Mouse (Mus musculus): ENCODE measurements around the gene St6galnac6. TPM values are rescaled to one million over a fixed set of nuclear protein-coding genes. Genes with fewer than 3 reads are reported as not detected.

St6galnac6 gene
- polyA plus RNA-seq, 1 experiment from 2014 or later, result 8.5 TPM

GRCm38 (mm10) chr2:32668176-32668575 lies 68.7 kb downstream of the St6galnac6 start:
- no peak for DNase-seq (ENCODE audit: low spot score)
- whole genome bisulfite sequencing, result 67% methylated on average over 7 of the region's 7 CpGs
- Histone ChIP-seq H3K4me1 (replicated peaks; ENCODE audit: control insufficient read depth, insufficient read depth, low read length) (no peaks in the 10 kb centered on the region), H3K4me2 (replicated peaks) (no peak overlapping the region), H3K4me3 (replicated peaks; ENCODE audit: low read length) (no peak overlapping the region), H3K27ac (no peak overlapping the region), H3K36me3 (replicated peaks; ENCODE audit: control insufficient read depth, insufficient read depth) (no peaks in the 10 kb centered on the region), H3K27me3 (ENCODE audit: control insufficient read depth, insufficient read depth, low read length) (no peaks in the 10 kb centered on the region), H3K9me3 (ENCODE audit: control insufficient read depth, low read length) (no peaks in the 10 kb centered on the region), H3K9ac (no peak overlapping the region)
- no peak for ATAC-seq (ENCODE audit: low FRiP score)

GRCm38 (mm10) chr2:32669876-32670275 lies 70.4 kb downstream of the St6galnac6 start:
- no peaks in the 10 kb centered on the region for H3K9me3 ChIP-seq (ENCODE audit: control insufficient read depth, low read length)
- no peak for ATAC-seq (ENCODE audit: low FRiP score)
- no peak overlapping the region for H3K4me3 ChIP-seq (replicated peaks; ENCODE audit: low read length)
- 82% methylated on average over 3 of the region's 3 CpGs for WGBS
- no peak overlapping the region for H3K4me2 ChIP-seq (replicated peaks)
- no peaks in the 10 kb centered on the region for H3K4me1 ChIP-seq (replicated peaks; ENCODE audit: control insufficient read depth, insufficient read depth, low read length)
- no peak overlapping the region for H3K9ac ChIP-seq
- H3K27ac ChIP-seq, result no peak overlapping the region
- H3K36me3 ChIP-seq (replicated peaks; ENCODE audit: control insufficient read depth, insufficient read depth), result no peaks in the 10 kb centered on the region
- H3K27me3 ChIP-seq (ENCODE audit: control insufficient read depth, insufficient read depth, low read length), result no peaks in the 10 kb centered on the region
- DNase-seq (ENCODE audit: low spot score), result no peak

MicroRNA genes within 50 kb of the gene (microRNA counts, 519-probe panel; counts per million panel counts)
- not detected for microRNA mmu-miR-1954

Small RNA genes lying within 50 kb of the gene (microRNA-seq; reads per million reads assigned to microRNA genes)
- gene Mir1954, result not detected

Other genes starting within 250 kb of the St6galnac6 start
- gene Ciz1, start 247.4 kb upstream of the St6galnac6 start, polyA plus RNA-seq (2014; fragmentation: Nextera tagmentation; extraction: Ambion mirVana), result 47.5 and 49.1 TPM in 2 replicates
- 123 and 132 TPM in 2 replicates for gene Dnm1, start 246.4 kb upstream of the St6galnac6 start, polyA plus RNA-seq (2014; fragmentation: Nextera tagmentation; extraction: Ambion mirVana)
- gene 1110008P14Rik, start 217.8 kb upstream of the St6galnac6 start, polyA plus RNA-seq (2014; fragmentation: Nextera tagmentation; extraction: Ambion mirVana), result 170 and 175 TPM in 2 replicates
- gene Lcn2, start 211.5 kb upstream of the St6galnac6 start, polyA plus RNA-seq (2014; fragmentation: Nextera tagmentation; extraction: Ambion mirVana), result 0.78 and 1.3 TPM in 2 replicates
- 58.1 and 58.9 TPM in 2 replicates for gene Ptges2, start 203.8 kb upstream of the St6galnac6 start, polyA plus RNA-seq (2014; fragmentation: Nextera tagmentation; extraction: Ambion mirVana)
- gene Naif1, start 149.3 kb upstream of the St6galnac6 start, polyA plus RNA-seq (2014; fragmentation: Nextera tagmentation; extraction: Ambion mirVana), result 5.3 TPM in 2 replicates
- gene Slc25a25, start 148.3 kb upstream of the St6galnac6 start, polyA plus RNA-seq (2014; fragmentation: Nextera tagmentation; extraction: Ambion mirVana), result 39.2 and 42.9 TPM in 2 replicates
- gene Fam102a, start 64.4 kb upstream of the St6galnac6 start, polyA plus RNA-seq (2014; fragmentation: Nextera tagmentation; extraction: Ambion mirVana), result 7.8 and 8.3 TPM in 2 replicates
- gene Dpm2, start 28.9 kb upstream of the St6galnac6 start, polyA plus RNA-seq (2014; fragmentation: Nextera tagmentation; extraction: Ambion mirVana), result 132 and 141 TPM in 2 replicates
- gene Pip5kl1, start 24.9 kb upstream of the St6galnac6 start, polyA plus RNA-seq (2014; fragmentation: Nextera tagmentation; extraction: Ambion mirVana), result 11.6 and 12.6 TPM in 2 replicates
- 0.48 and 0.81 TPM in 2 replicates for gene 9430097D07Rik, start 24.0 kb upstream of the St6galnac6 start, polyA plus RNA-seq (2014; fragmentation: Nextera tagmentation; extraction: Ambion mirVana)
- gene St6galnac4, start 12.6 kb upstream of the St6galnac6 start, polyA plus RNA-seq (2014; fragmentation: Nextera tagmentation; extraction: Ambion mirVana), result 32.3 and 36.8 TPM in 2 replicates
- 78.1 and 82.0 TPM in 2 replicates for gene Ak1, start 22.0 kb downstream of the St6galnac6 start, polyA plus RNA-seq (2014; fragmentation: Nextera tagmentation; extraction: Ambion mirVana)
- gene Eng, start 46.9 kb downstream of the St6galnac6 start, polyA plus RNA-seq (2014; fragmentation: Nextera tagmentation; extraction: Ambion mirVana), result 28.1 and 30.5 TPM in 2 replicates
- 14.8 and 16.3 TPM in 2 replicates for gene Fpgs, start 104.4 kb downstream of the St6galnac6 start, polyA plus RNA-seq (2014; fragmentation: Nextera tagmentation; extraction: Ambion mirVana)
- 59.7 and 61.6 TPM in 2 replicates for gene Cdk9, start 113.4 kb downstream of the St6galnac6 start, polyA plus RNA-seq (2014; fragmentation: Nextera tagmentation; extraction: Ambion mirVana)
- 43.5 and 47.9 TPM in 2 replicates for gene Sh2d3c, start 121.3 kb downstream of the St6galnac6 start, polyA plus RNA-seq (2014; fragmentation: Nextera tagmentation; extraction: Ambion mirVana)
- gene 6330409D20Rik, start 141.3 kb downstream of the St6galnac6 start, polyA plus RNA-seq (2014; fragmentation: Nextera tagmentation; extraction: Ambion mirVana), result 3.8 and 4.5 TPM in 2 replicates
- 49.8 and 53.1 TPM in 2 replicates for gene Tor2a, start 157.5 kb downstream of the St6galnac6 start, polyA plus RNA-seq (2014; fragmentation: Nextera tagmentation; extraction: Ambion mirVana)
- 0.52 and 0.74 TPM in 2 replicates for gene Ttc16, start 175.9 kb downstream of the St6galnac6 start, polyA plus RNA-seq (2014; fragmentation: Nextera tagmentation; extraction: Ambion mirVana)
- gene Ptrh1, start 176.1 kb downstream of the St6galnac6 start, polyA plus RNA-seq (2014; fragmentation: Nextera tagmentation; extraction: Ambion mirVana), result 4.3 and 5.1 TPM in 2 replicates
- gene Cfap157, start 184.7 kb downstream of the St6galnac6 start, polyA plus RNA-seq (2014; fragmentation: Nextera tagmentation; extraction: Ambion mirVana), result 0.42 and 1.2 TPM in 2 replicates
- 275 and 317 TPM in 2 replicates for gene Stxbp1, start 247.5 kb downstream of the St6galnac6 start, polyA plus RNA-seq (2014; fragmentation: Nextera tagmentation; extraction: Ambion mirVana)

Measured in hindbrain, embryonic 14.5 days (tissue).